Mouse (Mus musculus) liver, postnatal 0 days (tissue): Measurements from ENCODE around the gene B4galt1.

Experiments
- CTCF ChIP-seq: sonication (generic); IDR thresholded peaks from 2 replicates; pipeline ENCODE4 v1.5.1; 2016; ENCODE audit warnings: antibody characterized with exemption, low read depth
- EP300 ChIP-seq: IDR thresholded peaks from 2 replicates; pipeline ENCODE4 v1.6.1; 2016; ENCODE audit warnings: antibody characterized with exemption, low read depth, mild to moderate bottlenecking

DNA sequence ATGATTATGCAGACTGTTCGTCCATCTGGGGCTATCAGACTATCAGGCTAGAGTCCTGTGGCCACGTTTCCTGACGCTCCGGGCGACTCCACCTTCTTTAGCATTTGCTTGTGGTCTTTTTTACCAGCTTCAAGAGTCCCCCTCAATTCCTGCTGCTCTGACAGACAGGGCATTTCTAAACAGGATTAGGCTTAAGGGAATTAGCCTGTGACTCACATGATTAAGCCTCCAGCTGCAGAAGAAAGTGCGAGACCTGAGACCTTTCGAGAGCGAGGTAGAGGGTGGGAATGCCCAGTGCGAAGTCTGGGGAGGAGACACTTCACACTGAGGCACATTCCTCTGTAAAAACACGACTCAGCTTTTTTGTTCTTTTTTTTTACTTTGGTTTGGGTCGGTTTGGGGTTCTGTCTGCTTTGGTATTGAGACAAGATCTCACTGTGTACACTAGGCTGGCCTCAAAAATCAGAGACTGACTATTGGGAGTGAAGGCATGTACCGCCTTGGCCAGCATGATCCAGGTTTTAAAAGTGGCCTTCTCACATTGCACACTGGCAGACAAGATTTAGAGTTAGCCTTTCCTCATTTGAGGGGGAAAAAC lies 37.9 kb downstream of the B4galt1 start:
- TF ChIP-seq CTCF (no peak), EP300 (no peak)
